Mouse (Mus musculus) heart, postnatal 25 days (tissue): ENCODE measurements around the gene Gm10352. TPM values are rescaled to one million over a fixed set of nuclear protein-coding genes. Genes with fewer than 3 reads are reported as not detected.
"Not testable (repeated sequence)": the region's sequence is repeated elsewhere in the genome, so short reads cannot be mapped to it uniquely, and the experiment has no call there.

ENCODE experiments used
- DNase-seq: peaks from one replicate; pipeline ENCODE4 v3.0.0; 2022; ENCODE audit warnings: low spot score
- intact Hi-C: fragments of 180-260 bp; cut with DNase I; formaldehyde crosslinking; loops from one replicate; pipeline ENCODE4 v1.15.1; 2025
- total RNA-seq, 2 experiments: library from RNA; stranded (reverse); gene quantifications; 2 replicates each; pipeline ENCODE4 v1.2.3; 2021

Gm10352 gene
- total RNA-seq: not detected

GRCm38 (mm10) chrY:2900689-2901088 is at the start of gene Gm10352:
Gene Gm10352, plus strand, starts transcription at chrY:2900989.
- intact Hi-C loops, DNase-seq: not testable (repeated sequence)

GRCm38 (mm10) chrY:2932282-2932681 is 31.5 kb downstream of the Gm10352 start, which contains the start of gene Gm29289:
Gene Gm29289, plus strand, starts transcription at chrY:2932582.
- intact Hi-C loops, DNase-seq: not testable (repeated sequence)

Other genes with a start within 250 kb of the Gm10352 start
- not detected for gene Sry, start 237.3 kb upstream of the Gm10352 start, total RNA-seq
- gene H2al2b, start 180.3 kb upstream of the Gm10352 start, total RNA-seq: not detected
- gene Gm4064, start 104.8 kb upstream of the Gm10352 start, total RNA-seq: not detected
- gene Rbmy, start 70.3 kb upstream of the Gm10352 start, total RNA-seq: not detected
- not detected for gene Gm10256, start 70.3 kb upstream of the Gm10352 start, total RNA-seq
- gene Gm29289, start 31.6 kb downstream of the Gm10352 start, total RNA-seq: not detected